Mouse (Mus musculus): Measurements from ENCODE around the gene Foxk1. TPM values are rescaled to one million over a fixed set of nuclear protein-coding genes. Genes with fewer than 3 reads are reported as not detected.

Foxk1 gene
- polyA plus RNA-seq, 1 experiment from 2014 or later = 4.3 TPM

- Histone ChIP-seq H3K4me1 (peaks cover 41% of the 10 kb centered on the region), H3K27me3 (ENCODE audit: poor library complexity, severe bottlenecking) (no peaks in the 10 kb centered on the region), H3K36me3 (replicated peaks) (peaks cover 13% of the 10 kb centered on the region), H3K27ac (peak overlapping the region; percentile 60; the same call in 1 of the 2 replicates), H3K4me3 (no peak overlapping the region), H3K9me3 (peaks cover 8% of the 10 kb centered on the region)
- DNase-seq (ENCODE audit: extremely low spot score, low spot score) = no peak
- 95% methylated on average over 9 of the region's 9 CpGs for WGBS
These were observed 27.0 kb upstream of the Foxk1 start for GRCm38 (mm10) chr5:142374343-142374742.

GRCm38 (mm10) chr5:142375641-142376040 lies 25.7 kb upstream of the Foxk1 start:
- Histone ChIP-seq H3K27me3 (ENCODE audit: poor library complexity, severe bottlenecking) (no peaks in the 10 kb centered on the region), H3K36me3 (replicated peaks) (peaks cover 5% of the 10 kb centered on the region), H3K4me1 (peaks cover 40% of the 10 kb centered on the region), H3K9me3 (peaks cover 8% of the 10 kb centered on the region), H3K27ac (no peak overlapping the region), H3K4me3 (no peak overlapping the region)
- 98% methylated on average over 5 of the region's 5 CpGs for WGBS
- no peak for DNase-seq (ENCODE audit: extremely low spot score, low spot score)

DNA sequence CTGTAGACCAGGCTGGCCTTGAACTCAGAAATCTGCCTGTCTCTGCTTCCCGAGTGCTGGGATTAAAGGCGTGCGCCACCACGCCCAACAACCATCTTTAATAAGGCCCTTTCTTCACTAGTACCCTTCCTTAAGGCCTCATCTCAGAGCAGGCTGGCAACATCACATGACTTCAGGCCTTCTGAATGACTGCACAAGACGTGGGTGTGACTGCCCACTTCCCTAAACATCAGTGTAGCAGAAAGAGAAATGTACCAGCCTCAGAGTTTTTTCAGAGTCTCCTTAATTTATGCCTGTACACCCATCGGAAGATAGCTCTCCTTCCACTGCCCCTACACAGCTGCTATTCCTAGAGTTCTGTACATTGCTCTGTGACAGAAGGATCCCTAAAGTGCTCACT lies 25.2 kb upstream of the Foxk1 start:
- peaks cover 8% of the 10 kb centered on the region for H3K9me3 ChIP-seq
- WGBS = 94% methylated on average over 6 of the region's 6 CpGs
- DNase-seq (ENCODE audit: extremely low spot score, low spot score) = no peak
- H3K4me3 ChIP-seq = no peak overlapping the region
- H3K27me3 ChIP-seq (ENCODE audit: poor library complexity, severe bottlenecking) = no peaks in the 10 kb centered on the region
- peaks cover 5% of the 10 kb centered on the region for H3K36me3 ChIP-seq (replicated peaks)
- H3K4me1 ChIP-seq = peaks cover 39% of the 10 kb centered on the region
- no peak overlapping the region for H3K27ac ChIP-seq

DNA sequence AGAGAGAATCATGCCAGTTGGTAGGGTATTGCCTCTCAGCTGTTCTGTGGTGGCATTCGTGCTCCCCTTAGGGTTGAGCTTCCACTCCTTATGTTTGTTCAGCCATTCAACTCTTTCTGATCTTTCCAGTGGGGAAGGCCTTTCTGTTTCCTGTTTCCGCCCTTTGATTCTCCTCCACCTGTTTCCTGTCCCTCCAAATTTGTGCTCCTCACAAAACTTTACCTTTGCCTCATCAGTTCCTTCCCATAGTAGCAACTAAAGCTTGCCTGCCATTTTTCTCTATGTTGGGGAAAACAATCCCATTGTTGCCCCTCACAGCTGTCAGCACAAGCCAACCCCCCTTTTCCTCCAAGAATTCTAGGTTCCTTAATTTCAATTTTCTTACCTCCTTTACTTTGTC lies 23.2 kb upstream of the Foxk1 start:
- Histone ChIP-seq H3K4me3 (no peak overlapping the region), H3K27ac (0 out of 2 replicates have a peak overlapping the region, but pooled peaks have one; percentile 13), H3K4me1 (peaks cover 19% of the 10 kb centered on the region), H3K9me3 (peaks cover 8% of the 10 kb centered on the region), H3K27me3 (ENCODE audit: poor library complexity, severe bottlenecking) (no peaks in the 10 kb centered on the region), H3K36me3 (replicated peaks) (peaks cover 5% of the 10 kb centered on the region)
- WGBS = 90% methylated on average over 2 of the region's 2 CpGs
- no peak for DNase-seq (ENCODE audit: extremely low spot score, low spot score)

DNA sequence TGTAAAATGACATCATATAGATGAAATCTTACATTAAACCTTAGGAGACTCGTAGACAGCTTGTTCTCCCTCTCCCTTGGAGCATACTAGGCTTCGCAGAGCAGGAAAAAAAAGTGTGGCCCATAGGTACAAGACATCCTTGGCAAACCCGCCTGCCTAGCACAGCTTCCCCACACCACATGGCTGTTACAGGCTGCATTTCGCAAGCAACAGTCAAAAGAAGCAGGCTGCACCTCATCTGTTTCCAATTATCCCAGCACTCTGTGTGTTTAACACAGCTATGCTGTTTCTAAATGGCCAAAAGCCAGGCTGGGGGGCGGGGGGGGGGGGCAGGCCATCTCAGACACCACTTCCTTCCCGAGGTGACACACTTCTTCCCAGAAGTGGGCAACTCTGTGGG lies 20.8 kb upstream of the Foxk1 start:
- Histone ChIP-seq H3K9me3 (no peaks in the 10 kb centered on the region), H3K4me3 (no peak overlapping the region), H3K27ac (peak overlapping the region; percentile 72), H3K27me3 (ENCODE audit: poor library complexity, severe bottlenecking) (no peaks in the 10 kb centered on the region), H3K4me1 (peaks cover 31% of the 10 kb centered on the region), H3K36me3 (replicated peaks) (no peaks in the 10 kb centered on the region)
- peak; percentile 28 for DNase-seq (ENCODE audit: extremely low spot score, low spot score)
- 57% methylated on average over 6 of the region's 6 CpGs for WGBS

DNA sequence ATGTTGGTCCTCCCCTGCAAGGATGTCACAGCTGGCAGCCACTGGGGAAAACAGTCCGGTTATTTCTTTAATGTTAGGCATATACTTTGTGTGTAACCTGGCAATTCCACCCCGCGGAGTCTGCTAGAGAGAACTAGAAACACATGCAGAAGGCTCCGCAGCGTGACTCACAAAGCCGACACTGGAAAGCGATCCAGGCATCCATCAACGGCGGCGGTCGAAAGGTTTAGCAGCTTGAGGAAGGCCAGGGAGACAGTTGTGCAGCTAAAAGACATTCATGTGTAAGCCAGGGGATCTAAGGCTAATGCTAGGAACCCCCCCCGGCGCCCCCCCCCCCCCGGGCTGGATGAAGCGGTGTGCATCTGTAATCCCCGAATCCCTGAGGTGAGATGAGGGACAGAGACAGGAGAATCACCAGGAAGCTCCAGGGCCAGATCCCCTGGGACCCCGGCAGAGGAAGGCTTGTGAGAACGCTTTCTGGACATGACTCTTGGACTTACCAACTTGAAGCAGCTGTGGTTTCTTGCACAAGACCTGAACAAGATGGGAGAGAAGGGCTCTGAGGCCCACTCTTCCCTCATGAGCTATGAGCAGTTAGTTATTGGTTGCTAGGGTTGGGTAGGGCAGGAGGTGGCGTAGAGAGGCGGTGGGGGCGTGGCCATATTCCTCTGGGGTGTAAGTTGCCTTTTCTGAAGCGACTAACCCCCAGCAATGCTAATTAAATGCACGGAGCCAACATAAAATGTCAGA lies 16.2 kb upstream of the Foxk1 start:
- Histone ChIP-seq H3K27ac (peak overlapping the region; percentile 91), H3K27me3 (ENCODE audit: poor library complexity, severe bottlenecking) (0 out of 2 replicates have a peak, but pooled peaks cover 1% of the 10 kb centered on the region), H3K4me1 (peaks cover 54% of the 10 kb centered on the region), H3K4me3 (peak overlapping the region; percentile 25), H3K9me3 (no peaks in the 10 kb centered on the region), H3K36me3 (replicated peaks) (no peaks in the 10 kb centered on the region)
- 31% methylated on average over 23 of the region's 23 CpGs for WGBS
- peak; percentile 63 for DNase-seq (ENCODE audit: extremely low spot score, low spot score)

GRCm38 (mm10) chr5:142386329-142386728 lies 15.0 kb upstream of the Foxk1 start:
- Histone ChIP-seq H3K27ac (peak overlapping the region; percentile 91), H3K4me1 (peaks cover 52% of the 10 kb centered on the region), H3K4me3 (no peak overlapping the region), H3K27me3 (ENCODE audit: poor library complexity, severe bottlenecking) (0 out of 2 replicates have a peak, but pooled peaks cover 4% of the 10 kb centered on the region), H3K9me3 (no peaks in the 10 kb centered on the region), H3K36me3 (replicated peaks) (no peaks in the 10 kb centered on the region)
- DNase-seq (ENCODE audit: extremely low spot score, low spot score) = no peak
- 41% methylated on average over 6 of the region's 6 CpGs for WGBS

DNA sequence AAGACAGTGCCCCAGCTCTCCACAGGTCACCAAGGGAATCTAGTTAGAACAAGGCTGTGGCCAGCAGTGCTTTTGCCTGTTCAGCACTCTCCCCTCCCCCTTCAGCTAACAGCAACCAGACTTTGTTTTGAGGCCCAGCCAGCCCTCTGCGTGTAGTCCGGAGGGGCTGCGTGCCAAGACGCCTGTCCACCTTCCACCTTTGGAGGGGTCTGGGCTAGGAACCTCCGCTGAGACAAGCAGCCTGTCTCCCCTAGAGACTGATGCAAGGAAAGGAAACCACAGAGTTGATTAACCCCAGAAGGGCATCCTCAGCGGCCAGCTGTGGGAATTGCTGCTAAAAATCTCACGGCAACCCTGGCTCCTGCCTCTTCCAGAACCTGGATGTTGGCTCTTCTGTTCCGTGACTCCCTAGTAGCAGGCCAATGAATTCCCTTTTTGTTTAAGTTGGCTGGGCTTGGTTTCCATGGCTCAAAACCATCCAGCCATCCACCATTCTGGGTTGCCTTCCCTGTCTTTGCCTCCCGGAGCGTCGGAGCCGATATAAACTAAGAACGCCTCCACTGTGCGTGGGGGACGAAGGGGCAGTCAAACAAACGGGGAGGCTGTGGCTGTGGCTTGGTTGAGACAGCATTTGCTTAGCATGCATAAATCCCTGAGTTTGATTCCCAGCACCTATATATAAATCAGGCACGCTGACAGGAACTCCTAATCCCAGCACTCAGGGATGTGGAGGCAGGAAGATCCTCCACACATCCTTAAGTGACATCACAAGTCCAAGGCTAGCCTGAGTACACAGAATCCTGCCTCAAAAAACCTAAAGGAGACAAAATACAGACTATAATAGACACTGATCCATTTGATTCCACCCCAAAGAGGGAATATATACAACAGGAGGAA lies 14.3 kb upstream of the Foxk1 start:
- peak; percentile 75 for DNase-seq (ENCODE audit: extremely low spot score, low spot score)
- H3K4me1 ChIP-seq = peaks cover 59% of the 10 kb centered on the region
- no peaks in the 10 kb centered on the region for H3K9me3 ChIP-seq
- H3K27me3 ChIP-seq (ENCODE audit: poor library complexity, severe bottlenecking) = 0 out of 2 replicates have a peak, but pooled peaks cover 4% of the 10 kb centered on the region
- no peaks in the 10 kb centered on the region for H3K36me3 ChIP-seq (replicated peaks)
- WGBS = 44% methylated on average over 17 of the region's 17 CpGs
- H3K4me3 ChIP-seq = peak overlapping the region; percentile 15; the same call in 1 of the 2 replicates
- H3K27ac ChIP-seq = peak overlapping the region; percentile 91

GRCm38 (mm10) chr5:142387716-142388115 lies 13.6 kb upstream of the Foxk1 start:
- no peak overlapping the region for H3K4me3 ChIP-seq
- WGBS = 70% methylated on average over 4 of the region's 4 CpGs
- H3K9me3 ChIP-seq = no peaks in the 10 kb centered on the region
- DNase-seq (ENCODE audit: extremely low spot score, low spot score) = no peak
- H3K27ac ChIP-seq = peak overlapping the region; percentile 91
- H3K27me3 ChIP-seq (ENCODE audit: poor library complexity, severe bottlenecking) = 0 out of 2 replicates have a peak, but pooled peaks cover 4% of the 10 kb centered on the region
- peaks cover 66% of the 10 kb centered on the region for H3K4me1 ChIP-seq
- H3K36me3 ChIP-seq (replicated peaks) = no peaks in the 10 kb centered on the region

- H3K27ac ChIP-seq = peak overlapping the region; percentile 70
- no peak overlapping the region for H3K4me3 ChIP-seq
- 75% methylated on average over 5 of the region's 5 CpGs for WGBS
- H3K36me3 ChIP-seq (replicated peaks) = no peaks in the 10 kb centered on the region
- DNase-seq (ENCODE audit: extremely low spot score, low spot score) = no peak
- H3K9me3 ChIP-seq = no peaks in the 10 kb centered on the region; the same call in 1 of the 2 replicates
- 0 out of 2 replicates have a peak, but pooled peaks cover 4% of the 10 kb centered on the region for H3K27me3 ChIP-seq (ENCODE audit: poor library complexity, severe bottlenecking)
- peaks cover 56% of the 10 kb centered on the region for H3K4me1 ChIP-seq
These were observed 9.6 kb upstream of the Foxk1 start for GRCm38 (mm10) chr5:142391691-142392090.

GRCm38 (mm10) chr5:142394602-142395252 lies 6.6 kb upstream of the Foxk1 start:
- no peak for DNase-seq (ENCODE audit: extremely low spot score, low spot score)
- H3K4me1 ChIP-seq = peaks cover 49% of the 10 kb centered on the region
- no peaks in the 10 kb centered on the region; the same call in 1 of the 2 replicates for H3K9me3 ChIP-seq
- 91% methylated on average over 6 of the region's 6 CpGs for WGBS
- H3K36me3 ChIP-seq (replicated peaks) = no peaks in the 10 kb centered on the region
- H3K27me3 ChIP-seq (ENCODE audit: poor library complexity, severe bottlenecking) = 0 out of 2 replicates have a peak, but pooled peaks cover 4% of the 10 kb centered on the region
- H3K4me3 ChIP-seq = no peak overlapping the region
- H3K27ac ChIP-seq = peak overlapping the region; percentile 84

GRCm38 (mm10) chr5:142395909-142396308 lies 5.4 kb upstream of the Foxk1 start:
- H3K27ac ChIP-seq = peak overlapping the region; percentile 84

More at GRCm38 (mm10) chr5:142395909-142396308, 5.4 kb upstream of the Foxk1 start:
- Histone ChIP-seq H3K4me3 (no peak overlapping the region), H3K9me3 (no peaks in the 10 kb centered on the region; the same call in 1 of the 2 replicates), H3K27me3 (ENCODE audit: poor library complexity, severe bottlenecking) (no peaks in the 10 kb centered on the region), H3K36me3 (replicated peaks) (no peaks in the 10 kb centered on the region), H3K4me1 (peaks cover 57% of the 10 kb centered on the region)
- DNase-seq (ENCODE audit: extremely low spot score, low spot score) = no peak
- WGBS = 25% methylated on average over 5 of the region's 5 CpGs
